Mouse (Mus musculus) gonadal fat pad, adult 2 months (tissue): ENCODE measurements around the gene Fut2. TPM values are rescaled to one million over a fixed set of nuclear protein-coding genes. Genes with fewer than 3 reads are reported as not detected.

Experiments used
- DNase-seq: peaks from one replicate; pipeline ENCODE4 v3.0.0-alpha.2; 2012; ENCODE audit warnings: low read depth
- polyA plus RNA-seq: library from polyadenylated mRNA; depleted of rRNA; stranded (reverse); fragments of >200 nt; gene quantifications from 2 replicates; pipeline ENCODE4 v1.2.3, GENCODE M21; 2012; rRNA removed

The Fut2 gene
- 1.1 and 2.9 TPM in 2 replicates for polyA plus RNA-seq

GRCm38 (mm10) chr7:45666161-45666560 is at the start of gene Fut2:
Gene Fut2 (minus strand): TSS chr7:45666394.
- no peak for DNase-seq

GRCm38 (mm10) chr7:45715090-45715708 is 49.0 kb upstream of the Fut2 start, which contains the start of gene Rpl18:
Gene Rpl18 (plus strand): TSS chr7:45715457.
- DNase-seq = no peak

GRCm38 (mm10) chr7:45714630-45715089 is 48.5 kb upstream of the Fut2 start:
- no peak for DNase-seq

- DNase-seq = no peak
Measured at GRCm38 (mm10) chr7:45713881-45714520, 47.8 kb upstream of the Fut2 start.

- no peak for DNase-seq
Measured at GRCm38 (mm10) chr7:45713396-45713795, 47.2 kb upstream of the Fut2 start.

- no peak for DNase-seq
Measured at GRCm38 (mm10) chr7:45712022-45712757, 46.0 kb upstream of the Fut2 start.

- DNase-seq = no peak
Measured at GRCm38 (mm10) chr7:45711316-45712021, 45.3 kb upstream of the Fut2 start.

- no peak for DNase-seq
Measured at GRCm38 (mm10) chr7:45710477-45711191, 44.4 kb upstream of the Fut2 start.

GRCm38 (mm10) chr7:45709677-45710355 is 43.6 kb upstream of the Fut2 start:
- DNase-seq = no peak

GRCm38 (mm10) chr7:45709036-45709435 is 42.8 kb upstream of the Fut2 start:
- no peak for DNase-seq

GRCm38 (mm10) chr7:45708221-45708761 is 42.1 kb upstream of the Fut2 start:
- DNase-seq = no peak

GRCm38 (mm10) chr7:45707375-45707967 is 41.3 kb upstream of the Fut2 start:
- no peak for DNase-seq

- no peak for DNase-seq
Measured at GRCm38 (mm10) chr7:45706721-45707241, 40.6 kb upstream of the Fut2 start.

- DNase-seq = no peak
Measured at GRCm38 (mm10) chr7:45705873-45706281, 39.7 kb upstream of the Fut2 start.

- no peak for DNase-seq
Measured at GRCm38 (mm10) chr7:45705443-45705864, 39.3 kb upstream of the Fut2 start.

- peak; percentile 93 for DNase-seq
Measured at GRCm38 (mm10) chr7:45704730-45705442, 38.7 kb upstream of the Fut2 start, which contains the start of gene Dbp. Gene Dbp (plus strand): TSS chr7:45705088.

- DNase-seq = no peak
Measured at GRCm38 (mm10) chr7:45704046-45704559, 37.9 kb upstream of the Fut2 start.

- no peak for DNase-seq
Measured at GRCm38 (mm10) chr7:45703521-45704033, 37.4 kb upstream of the Fut2 start.
